Mouse (Mus musculus) adrenal gland, postnatal 4 days (tissue): ENCODE data around the gene Ap1ar. TPM values are rescaled to one million over a fixed set of nuclear protein-coding genes. Genes with fewer than 3 reads are reported as not detected.

Source experiments
- DNase-seq, 2 experiments: peaks; one replicate each; pipeline ENCODE4 v3.0.0; 2021 to 2022; ENCODE audit warnings: low spot score in 2 of 2, mixed read lengths in 2 of 2
- long read RNA-seq, 2 experiments: library from polyadenylated mRNA; stranded (forward); transcript quantifications; one replicate each; pipeline ENCODE4 v2.0.0; 2021
- total RNA-seq, 2 experiments: library from RNA; stranded (reverse); gene quantifications; 2 replicates each; pipeline ENCODE4 v1.2.3; 2021

The Ap1ar gene
- 10 to 100 TPM; 31.3 to 40.7 TPM for total RNA-seq
- long read RNA-seq, experiment 1, transcript Ap1ar-201 (10 exons, 2,662 nt) = major isoform, 7 of 10 reads
- long read RNA-seq, experiment 1, partial matches to known transcripts = 1 of 10 reads
- long read RNA-seq, experiment 1, other reads (novel, unspliced or antisense) = 1 of 10 reads
- long read RNA-seq, experiment 2, transcript Ap1ar-201 (10 exons, 2,662 nt) = major isoform, 96 of 117 reads
- long read RNA-seq, experiment 2, transcript Ap1ar-210 (9 exons, 2,580 nt) = minor isoform, 7 of 117 reads
- long read RNA-seq, experiment 2, partial matches to known transcripts = 3 of 117 reads
- long read RNA-seq, experiment 2, other reads (novel, unspliced or antisense) = 10 of 117 reads

DNA sequence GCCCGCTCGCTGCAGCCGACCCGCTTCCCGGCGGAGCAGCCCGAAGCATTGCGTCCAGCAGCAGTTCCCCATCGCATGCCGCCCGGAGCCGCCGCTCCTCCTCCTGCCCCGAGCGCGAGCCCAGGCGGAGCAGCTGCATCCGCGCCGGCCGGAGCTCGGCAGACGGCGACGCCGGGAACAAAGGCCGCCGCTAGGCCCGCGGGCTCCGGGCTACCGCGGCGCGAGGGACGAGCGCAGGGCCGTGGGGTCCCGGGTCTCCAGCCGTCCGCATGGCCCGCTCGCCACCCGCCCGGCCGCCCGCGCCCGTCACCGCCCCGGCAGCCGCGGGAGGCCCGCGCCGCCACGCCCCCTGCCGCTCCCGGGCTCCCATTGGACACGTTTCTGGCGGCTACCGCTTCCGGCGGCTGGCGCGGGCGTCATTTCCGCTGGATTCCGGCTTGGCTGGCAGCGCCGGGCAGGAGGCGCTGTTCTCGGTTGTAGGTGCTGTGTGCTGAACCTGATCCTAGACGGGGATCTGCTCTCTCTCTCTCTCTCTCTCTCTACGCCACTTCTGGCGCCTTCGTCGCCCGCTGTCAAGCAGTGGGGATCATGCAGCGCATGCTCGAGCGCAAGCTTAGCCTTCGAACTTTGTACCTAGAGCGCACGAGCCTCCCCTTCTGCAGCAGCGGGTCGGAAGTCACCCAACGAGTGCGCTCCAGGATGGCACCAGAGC is at the start of gene Ap1ar:
Ap1ar (minus strand) TSS at position 370 of the 712 bp plus-strand sequence.
- peak; percentile 87 to 90 for DNase-seq

DNA sequence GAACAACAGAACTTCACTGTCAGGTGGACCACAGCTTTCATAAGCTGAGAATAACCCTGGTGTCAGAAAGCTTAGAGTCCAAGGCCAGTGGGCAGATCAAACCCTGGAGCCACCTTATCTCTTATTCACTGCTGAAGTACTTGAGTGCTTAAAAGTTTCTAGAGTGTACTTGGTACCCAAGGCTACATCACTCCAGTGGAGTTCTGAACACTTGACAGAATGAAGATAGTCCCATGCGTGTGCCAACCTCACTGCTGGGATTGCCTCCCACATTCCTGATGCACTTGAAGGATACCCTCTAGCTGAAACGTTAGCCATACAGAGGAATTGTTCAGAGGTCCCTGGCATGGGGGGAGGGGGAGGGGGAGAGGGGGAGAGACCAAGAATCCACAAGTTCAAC is 44.4 kb upstream of the Ap1ar start:
- no peak for DNase-seq

DNA sequence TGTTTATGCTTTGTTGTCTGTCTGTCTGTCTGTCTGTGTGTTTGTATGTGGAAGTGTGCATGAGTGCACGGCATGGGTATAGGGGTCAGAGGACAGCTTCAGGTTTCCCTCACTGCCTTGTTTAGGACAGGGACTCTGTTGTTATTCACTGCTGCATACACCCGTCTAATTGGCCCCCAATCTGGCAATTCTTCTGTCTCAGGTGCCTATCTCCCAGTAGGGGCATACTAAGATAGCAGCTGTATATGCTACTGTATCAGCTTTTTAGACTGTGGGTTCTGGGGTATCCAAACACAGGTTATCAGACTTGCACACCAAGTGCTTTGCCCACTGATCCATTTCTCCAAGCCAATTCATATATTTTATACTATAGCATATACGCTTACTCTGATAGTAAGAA is 42.6 kb upstream of the Ap1ar start:
- DNase-seq = no peak

DNA sequence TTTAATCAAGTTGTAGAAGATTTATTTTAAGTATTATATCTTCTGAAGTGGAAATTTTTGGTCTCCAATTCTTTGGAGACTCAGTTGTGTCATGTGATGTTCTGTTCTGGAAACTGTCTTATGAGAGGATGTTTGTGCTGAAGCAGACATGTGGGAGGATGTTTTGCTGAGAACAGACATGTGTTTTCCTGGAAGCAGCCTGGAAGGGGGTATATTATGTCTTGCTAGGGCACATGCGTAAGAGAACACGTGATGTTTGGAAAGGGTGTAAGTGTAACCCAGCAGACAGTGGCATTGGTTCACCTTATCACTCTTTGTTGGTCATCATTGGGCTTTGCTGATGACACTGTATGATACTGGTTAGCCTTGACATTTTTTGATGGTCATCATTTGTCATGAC is 38.2 kb upstream of the Ap1ar start:
- DNase-seq = no peak

DNA sequence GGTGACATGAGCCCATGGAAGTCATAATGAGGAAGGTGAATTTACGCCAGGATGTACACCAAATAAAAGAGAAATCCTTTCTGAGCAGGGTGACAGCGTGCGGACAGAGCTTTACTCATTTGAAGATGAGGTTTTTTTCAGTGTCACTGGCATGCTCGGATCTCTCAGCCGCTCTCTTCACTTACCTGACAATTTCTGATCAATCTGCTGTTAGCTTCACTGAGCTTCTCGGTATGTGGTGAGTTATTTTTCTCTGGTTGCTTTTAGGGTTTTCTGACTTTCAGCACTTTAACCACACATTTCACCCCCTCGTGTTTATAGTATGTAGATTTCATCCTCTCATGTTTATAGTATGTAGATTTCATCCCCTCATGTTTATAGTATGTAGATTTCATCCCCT is 37.7 kb upstream of the Ap1ar start:
- DNase-seq = no peak

DNA sequence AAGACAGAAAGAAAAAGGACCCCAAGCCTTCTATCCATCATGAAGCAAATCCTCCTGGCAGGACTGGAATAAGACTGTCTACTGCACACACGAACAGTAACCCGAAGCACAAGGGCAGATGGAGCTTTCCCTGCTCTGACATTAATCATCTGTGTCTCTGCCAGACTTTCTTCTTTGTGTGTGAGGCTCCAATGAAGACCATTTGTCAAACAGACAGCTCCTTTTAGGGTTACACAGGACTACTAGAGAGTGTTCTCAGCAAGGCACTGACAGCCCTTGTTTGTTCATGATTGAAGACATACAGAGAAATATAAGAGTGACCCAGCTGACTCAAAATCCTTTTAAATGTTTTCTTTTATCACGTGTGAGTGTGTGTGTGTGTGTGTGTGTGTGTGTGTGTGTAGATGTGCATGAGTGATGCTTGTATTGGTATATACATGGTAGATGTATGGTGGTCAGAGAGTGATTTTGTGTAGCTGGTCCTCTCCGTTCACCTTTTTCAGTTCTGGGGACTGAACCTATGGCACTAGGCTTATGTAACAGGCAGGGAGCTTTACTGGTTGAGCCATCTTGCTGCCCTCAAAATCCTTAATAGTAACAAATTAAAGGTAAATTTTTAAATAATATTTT is 37.0 kb upstream of the Ap1ar start:
- DNase-seq = no peak

DNA sequence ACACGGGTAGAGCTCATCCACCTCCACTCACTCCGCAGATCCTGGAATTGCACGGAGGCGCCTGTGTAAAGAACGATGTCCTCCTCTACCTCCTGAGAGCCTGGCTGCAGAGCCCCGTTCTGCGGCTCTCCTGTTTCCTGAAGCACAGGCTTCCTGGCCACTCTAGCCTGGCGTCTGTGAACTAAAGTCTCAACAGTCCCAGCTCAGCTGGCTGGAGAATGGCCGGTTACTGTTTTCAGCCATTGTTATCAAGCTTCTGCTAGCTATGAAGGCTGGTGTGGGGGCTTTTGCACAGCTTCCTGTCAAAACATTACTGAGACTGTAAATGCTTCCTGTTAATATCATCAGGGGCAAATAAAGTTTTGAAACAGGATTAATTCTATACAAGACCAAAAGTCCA is 34.3 kb upstream of the Ap1ar start:
- DNase-seq = no peak

DNA sequence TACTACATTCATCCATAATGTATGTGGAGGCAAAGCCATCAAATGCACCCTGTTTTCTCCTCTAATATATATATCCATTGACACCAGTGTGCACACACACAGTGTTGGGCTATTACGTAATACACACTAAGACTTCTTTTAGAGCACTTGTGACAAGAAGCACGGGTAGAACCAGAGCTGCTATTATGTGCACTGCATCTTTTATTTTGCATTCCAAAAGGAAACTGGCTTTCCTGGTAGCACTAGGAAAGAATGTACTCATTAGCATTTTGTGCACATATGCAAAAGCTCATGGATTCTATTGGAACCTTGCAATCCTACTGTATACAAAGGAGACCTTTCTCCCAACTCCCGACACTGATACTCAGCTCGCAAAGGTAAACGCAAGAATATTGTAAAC is 31.6 kb upstream of the Ap1ar start:
- no peak for DNase-seq

DNA sequence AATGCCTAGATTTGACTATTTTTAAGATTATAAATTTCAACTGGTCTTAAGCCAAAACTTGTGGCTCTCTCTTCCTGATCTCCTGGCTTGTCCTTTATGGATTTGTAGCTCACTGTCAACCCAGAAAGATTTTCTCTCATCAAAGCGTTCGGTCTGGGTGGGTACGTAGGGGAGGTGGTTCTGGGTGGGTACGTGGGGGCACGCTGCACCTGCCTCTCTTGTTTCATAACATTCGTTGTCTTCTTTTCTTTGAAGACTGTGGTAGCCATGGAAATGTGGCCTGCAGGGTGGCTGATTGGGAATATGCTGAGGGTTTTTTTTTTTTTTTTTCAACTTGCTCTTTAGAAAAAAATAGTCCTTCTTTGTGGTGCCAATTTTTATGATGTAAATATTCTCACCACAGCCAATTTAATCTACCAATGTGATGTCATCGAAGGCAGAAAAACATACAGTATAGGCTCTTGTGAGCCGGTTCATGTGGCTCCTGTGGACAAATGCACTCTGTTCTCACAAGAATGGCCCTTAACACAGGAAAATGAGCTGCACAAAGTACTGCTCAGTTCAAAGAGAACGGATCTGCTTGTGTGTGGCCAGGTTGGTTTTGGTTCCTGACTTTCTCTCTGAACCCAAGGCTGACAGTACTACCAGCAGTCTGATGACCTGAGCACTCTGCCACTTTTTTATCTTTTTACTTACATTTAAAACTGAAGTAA is 30.9 kb upstream of the Ap1ar start:
- no peak for DNase-seq

DNA sequence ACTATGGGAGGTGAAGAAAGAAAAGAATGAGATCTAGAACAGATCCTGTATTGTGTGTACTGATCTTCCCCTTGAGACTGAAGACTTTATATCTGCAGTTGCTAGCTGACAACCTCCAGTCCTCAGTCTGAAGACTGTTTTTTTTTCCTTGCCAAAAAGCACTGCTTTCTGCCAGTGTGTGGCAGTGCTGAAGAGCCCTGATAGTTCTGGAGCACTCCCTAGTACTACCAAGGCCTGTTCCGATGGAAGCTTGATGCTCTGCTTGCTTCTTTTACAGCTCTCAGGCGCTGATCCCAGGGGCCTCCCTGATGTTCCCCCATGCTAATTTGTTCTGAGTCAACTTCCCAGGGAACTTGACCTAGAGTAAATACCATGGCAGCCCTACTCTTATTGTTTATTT is 26.9 kb upstream of the Ap1ar start:
- no peak for DNase-seq

DNA sequence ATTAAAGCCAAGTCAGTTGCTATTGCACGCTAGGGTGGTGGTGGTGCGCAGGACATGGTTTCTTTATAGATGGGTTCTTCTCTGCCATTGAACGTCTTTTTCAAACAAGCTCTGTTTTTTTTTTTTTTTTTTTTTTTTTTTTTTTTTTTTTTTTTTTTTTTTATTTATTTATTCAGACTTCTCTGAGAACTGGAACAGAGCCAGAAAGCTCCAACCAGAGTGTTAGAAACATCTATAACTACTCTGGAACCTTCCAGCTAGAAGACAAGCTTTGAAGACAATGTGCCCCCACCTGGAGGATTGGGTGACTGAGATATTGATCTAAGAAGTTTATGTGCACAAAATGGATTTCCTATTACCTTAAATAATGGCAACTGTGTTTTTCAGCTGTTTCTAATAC is 26.2 kb upstream of the Ap1ar start:
- DNase-seq = no peak

DNA sequence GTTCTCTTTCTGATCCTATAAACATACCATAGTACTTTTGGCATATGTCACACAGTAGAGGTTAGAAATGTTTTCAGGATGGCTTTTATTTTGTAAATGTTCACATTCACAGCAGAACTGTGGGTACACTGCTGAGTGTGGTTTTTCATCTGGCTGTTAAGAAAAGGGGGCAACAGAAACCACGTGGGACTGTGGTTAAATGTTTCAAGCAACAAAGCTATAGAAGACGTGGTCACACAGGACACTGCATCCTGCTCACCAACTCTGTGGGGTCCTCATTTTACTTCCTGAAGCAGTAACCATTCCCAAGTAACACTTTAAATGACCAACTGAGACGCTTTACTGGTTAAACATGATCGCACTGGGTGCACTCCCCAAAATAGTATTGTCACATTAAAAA is 25.2 kb upstream of the Ap1ar start:
- DNase-seq = no peak

DNA sequence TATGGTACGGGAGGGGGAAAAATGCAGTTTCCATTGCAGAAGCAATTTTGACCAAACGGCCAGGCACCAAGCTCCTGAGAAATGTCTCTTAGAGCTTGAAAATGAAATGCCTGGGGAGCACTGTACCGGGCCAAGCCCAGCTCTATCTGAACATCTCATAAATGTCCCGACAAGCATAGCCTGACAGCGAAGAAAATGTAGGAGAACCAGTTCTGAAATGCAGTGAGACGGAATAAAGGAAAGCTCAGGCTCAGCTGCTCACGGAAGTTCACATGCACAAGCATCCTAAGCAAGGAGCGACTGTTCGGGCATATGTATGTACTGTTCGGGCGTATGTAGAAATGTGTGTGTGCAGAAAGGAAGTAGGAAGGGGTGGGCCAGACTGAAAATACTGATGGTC is 24.0 kb upstream of the Ap1ar start:
- DNase-seq = no peak

DNA sequence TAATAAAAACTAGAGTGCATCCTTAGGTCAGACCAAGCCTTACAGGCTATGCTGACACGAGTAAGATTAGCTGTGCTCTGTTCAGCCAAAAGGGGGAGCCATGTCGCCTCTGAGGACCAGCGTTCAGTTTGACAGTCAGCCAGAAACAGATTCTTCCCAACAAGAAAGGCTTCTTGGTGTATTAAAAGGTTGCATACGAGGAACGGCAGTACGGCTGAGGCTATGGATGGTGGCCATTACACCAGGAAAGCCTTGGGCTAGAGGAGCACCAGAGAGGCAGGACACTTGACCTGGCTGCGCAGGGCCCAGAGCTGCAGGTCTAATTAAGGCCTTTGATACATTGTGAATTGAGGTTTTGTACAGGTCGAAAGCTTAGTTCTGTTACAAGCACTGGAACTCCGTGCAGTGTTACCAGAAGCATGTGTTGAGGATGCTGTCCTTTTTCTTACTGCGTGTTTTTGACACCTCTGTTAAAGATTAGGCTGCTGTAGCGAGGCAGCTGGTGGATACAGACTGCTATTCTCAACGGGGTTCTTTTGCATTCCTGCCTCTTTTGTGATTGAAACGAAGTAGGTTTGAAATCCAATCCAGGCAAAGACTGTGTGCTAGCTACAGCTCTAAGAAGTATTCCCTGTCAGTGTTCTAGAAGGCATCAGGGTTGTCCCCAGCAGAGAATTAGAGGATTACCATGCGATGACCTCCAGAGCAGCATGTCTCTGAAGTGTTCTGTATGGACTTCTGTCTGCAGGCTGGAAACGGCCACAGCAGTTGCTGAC is 16.3 kb upstream of the Ap1ar start:
- DNase-seq = peak; percentile 15 to 32

DNA sequence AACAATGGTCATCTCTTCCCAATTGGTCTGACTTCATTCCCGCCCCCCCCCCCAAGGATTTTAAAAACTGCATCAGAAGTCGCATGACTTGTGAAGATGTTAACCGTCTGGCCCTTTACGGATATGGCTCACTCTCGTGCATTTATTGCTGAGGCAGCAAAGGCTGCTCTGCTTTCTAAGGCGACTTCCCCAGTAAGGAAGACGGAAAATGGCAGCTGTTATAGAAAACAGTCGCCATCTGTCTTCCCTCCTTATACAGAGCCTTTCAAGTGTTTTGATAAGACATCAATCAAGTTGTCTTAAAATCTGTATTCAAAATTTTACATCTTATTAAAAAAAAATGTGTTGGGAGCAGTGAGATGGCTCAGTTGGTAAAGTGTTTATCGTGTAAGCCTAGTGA is 15.4 kb upstream of the Ap1ar start:
- DNase-seq = no peak

DNA sequence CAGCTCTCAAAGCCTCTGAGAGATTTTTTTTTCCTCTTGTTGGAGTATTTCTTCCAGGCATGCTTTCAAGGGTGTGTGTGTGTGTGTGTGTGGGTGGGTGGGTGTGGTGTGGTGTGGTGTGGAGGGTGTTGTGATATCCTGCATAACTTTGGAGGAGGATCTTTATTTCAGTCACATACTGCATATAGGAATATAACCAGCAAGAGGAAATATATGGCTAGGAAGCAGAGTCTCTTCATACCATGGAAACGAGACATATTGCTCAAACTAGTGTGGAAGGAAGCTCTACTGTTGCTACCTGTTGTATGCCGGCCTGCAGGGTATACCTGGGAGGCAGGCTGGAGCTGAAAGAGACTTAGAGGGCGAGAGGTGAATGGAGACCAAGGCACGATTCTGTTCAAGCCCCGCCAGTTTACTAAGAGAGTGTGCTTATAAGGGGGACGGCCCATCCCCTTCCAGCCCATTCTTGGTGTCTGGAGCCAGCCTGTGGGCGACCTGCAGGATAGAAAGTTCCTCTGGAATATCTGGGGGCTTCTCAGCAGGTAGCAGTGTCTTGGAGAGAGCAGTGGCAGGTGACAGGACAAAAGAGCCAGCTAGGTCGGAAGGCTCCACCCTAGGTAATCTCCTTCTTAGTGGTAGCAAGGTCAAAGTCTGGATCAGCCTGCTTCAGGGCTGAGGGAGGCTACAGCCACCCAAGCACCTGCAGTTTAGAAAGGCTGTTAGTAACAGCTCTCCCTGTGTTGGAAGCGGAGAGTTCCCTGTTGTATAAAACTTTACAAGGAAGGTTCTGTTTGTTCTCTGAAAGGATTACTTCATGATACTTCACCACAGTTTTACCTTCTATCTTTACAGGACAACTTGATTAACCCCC is 13.7 kb upstream of the Ap1ar start:
- no peak for DNase-seq

DNA sequence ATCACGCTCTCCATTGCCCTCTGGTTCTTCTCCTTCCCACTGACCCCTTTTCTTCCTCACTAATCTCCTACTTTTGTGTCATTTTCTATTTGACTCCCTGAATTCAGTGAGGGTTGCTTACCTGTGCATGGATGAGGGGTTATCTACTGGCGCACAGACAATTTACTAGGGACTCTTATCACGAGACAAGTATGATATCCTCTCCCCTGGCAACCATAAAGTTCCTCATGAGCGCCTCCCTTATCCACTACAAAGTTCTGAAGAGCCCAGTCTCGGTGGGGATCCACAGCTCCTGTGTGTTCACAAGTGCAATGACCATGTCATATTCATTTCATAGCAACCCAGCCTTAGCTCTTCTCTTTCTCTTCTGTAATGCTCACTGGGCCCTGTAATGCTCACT is 12.6 kb upstream of the Ap1ar start:
- DNase-seq = no peak

DNA sequence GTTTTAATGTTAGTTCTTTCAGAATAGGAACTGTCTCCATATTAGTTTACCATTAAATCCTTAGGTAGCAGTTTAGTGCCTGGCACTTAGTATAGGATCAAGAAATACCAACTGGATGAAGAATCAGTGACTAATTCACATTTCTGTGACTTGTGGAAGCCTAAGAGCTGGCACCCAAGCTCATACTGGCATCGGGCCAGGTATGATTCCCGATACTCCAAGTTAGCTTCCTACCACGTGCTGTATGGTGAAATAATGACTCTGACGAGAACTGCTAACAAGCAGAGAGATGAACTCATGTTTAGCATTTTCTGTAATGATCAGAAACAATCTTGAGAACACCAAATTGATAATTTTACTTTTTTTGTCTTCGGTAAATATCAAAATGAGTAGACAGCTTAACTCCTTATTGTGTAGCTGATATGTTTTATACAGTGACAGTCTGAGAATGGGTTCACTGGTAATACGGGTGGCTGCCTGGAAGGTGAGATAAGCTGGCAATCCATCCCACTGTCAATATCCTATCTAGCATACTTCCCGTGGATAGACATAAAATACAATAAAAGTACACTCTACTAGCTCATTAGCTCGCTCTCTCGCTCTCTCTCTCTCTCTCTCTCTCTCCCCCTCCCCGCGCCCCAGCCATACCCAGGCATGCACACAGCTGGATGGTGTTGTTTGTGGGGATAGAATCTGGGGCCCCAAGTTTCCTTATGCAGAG is 10.9 kb upstream of the Ap1ar start:
- no peak for DNase-seq

DNA sequence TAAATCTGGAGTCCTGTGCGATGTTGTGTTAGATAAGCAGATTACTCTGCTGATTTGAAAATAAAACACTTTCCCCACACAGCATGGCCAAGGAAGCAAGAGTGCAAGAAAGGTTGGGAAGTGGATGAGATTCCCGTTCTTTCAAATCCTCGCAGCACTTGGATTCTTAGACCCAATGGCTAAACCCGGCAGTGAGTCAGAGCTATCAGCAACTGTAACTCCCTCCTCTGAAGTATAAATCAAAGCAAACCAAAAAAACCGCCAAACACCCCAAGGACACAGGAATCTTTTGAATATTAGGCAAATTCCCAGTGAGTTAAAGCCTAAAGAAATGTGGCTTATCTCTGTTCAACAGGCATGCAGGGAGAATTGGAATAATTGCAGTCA is 6.6 kb upstream of the Ap1ar start:
- DNase-seq = no peak
